9 mouse cellular contexts compared by ENCODE assay signal in the genomic region with DNA sequence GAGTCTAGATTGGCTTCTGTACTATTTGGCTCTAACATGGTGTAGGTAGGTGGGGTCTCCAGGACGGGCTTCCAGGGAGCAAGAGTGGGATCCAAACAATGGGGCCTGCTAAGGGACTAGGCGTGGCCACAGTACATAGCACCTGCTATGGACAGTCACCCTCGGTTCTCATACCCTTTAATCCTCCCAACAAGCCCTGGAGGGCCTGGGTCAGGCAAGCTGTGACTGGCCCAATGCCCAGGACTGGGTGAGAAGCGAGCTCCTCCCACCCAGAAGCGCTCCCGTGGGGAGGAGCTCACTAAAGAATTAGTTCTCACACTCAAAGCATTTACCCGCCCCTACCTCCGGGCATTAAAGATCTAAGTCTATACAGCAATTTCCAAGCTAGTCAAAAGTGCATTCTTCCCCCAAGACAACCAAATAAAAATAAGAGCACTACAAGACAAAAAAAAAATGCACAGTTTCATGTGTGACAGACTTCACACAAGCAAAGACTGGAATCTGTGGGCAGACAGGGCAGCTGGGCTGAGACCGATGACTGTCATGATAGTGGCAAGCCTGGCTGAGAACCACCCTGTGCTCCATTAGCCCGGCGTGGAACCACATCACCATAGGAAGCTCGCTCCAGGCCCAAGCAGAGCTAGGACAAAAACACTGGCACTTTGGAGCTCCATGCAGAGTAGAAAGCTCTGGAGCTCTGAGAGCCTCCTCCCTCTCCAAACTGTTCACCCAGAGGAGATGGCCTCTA. TPM values are rescaled to one million over a fixed set of nuclear protein-coding genes. Genes with fewer than 3 reads are reported as not detected.
DNase-seq lines count a peak whose midpoint lies in the region; ATAC-seq and TF ChIP-seq lines count a peak whose summit lies in the region.
"Had no signal": no experiment of that assay in that cellular context is flagged by ENCODE, and none has a peak within 500 bp of the region (broad histone marks: within the 10 kb centered on the region; RNA-seq: fewer than 3 reads in every experiment).

No protein-coding gene starts in this region.

- no peak overlapping the region for H3K4me3 ChIP-seq in heart, embryonic 16.5 days (ENCODE audit: low read length)
- no peak overlapping the region for H3K4me3 ChIP-seq in heart, adult 2 months
- H3K4me3 ChIP-seq in cortical plate, adult 2 months (ENCODE audit: insufficient read depth, low read length): no peak overlapping the region
- no peak overlapping the region for H3K4me3 ChIP-seq in intestine, embryonic 15.5 days (replicated peaks)
- H3K4me3 ChIP-seq: neural tube, embryonic 12.5 days had no signal

- peak; percentile 71 for ATAC-seq in heart, embryonic 16.5 days (replicated peaks; ENCODE audit: extremely low read depth, insufficient read depth, low FRiP score)
- peak; percentile 57 for ATAC-seq in intestine, embryonic 15.5 days
- ATAC-seq in erythroid progenitor cell, adult 5-6 weeks (replicated peaks; ENCODE audit: low FRiP score, poor library complexity, severe bottlenecking): no peak
- no peak for ATAC-seq in frontal cortex, adult (ENCODE audit: low TSS enrichment)

- H3K4me2 ChIP-seq in heart, embryonic 16.5 days (ENCODE audit: low read depth, low read length): no peak overlapping the region
- H3K4me2 ChIP-seq in intestine, embryonic 15.5 days (replicated peaks): peak overlapping the region; percentile 1; the same call in 1 of the 2 replicates
- H3K4me2 ChIP-seq: neural tube, embryonic 12.5 days had no signal

- no peaks in the 10 kb centered on the region for H3K27me3 ChIP-seq in heart, embryonic 16.5 days (ENCODE audit: control insufficient read depth, insufficient read depth, low read length)
- H3K27me3 ChIP-seq in heart, adult 2 months (ENCODE audit: control insufficient read depth, insufficient read depth, low read length): no peaks in the 10 kb centered on the region
- H3K27me3 ChIP-seq in intestine, embryonic 15.5 days (replicated peaks): no peaks in the 10 kb centered on the region

- TF ChIP-seq CTCF in heart, adult 2 months (IDR thresholded peaks at IDR 0.05): no peak
- TF ChIP-seq CTCF in cortical plate, adult 2 months (IDR thresholded peaks at IDR 0.05; ENCODE audit: extremely low read depth, insufficient read depth, low read length): no peak

- no peak for DNase-seq in heart, adult 2 months
- DNase-seq in lung, postnatal 25 days (ENCODE audit: low spot score): peak; percentile 56
- no peak for DNase-seq in spleen, postnatal 10 days (ENCODE audit: low spot score in 2 of 2)

- H3K9ac ChIP-seq in heart, embryonic 16.5 days (ENCODE audit: low read length): no peak overlapping the region
- no peak overlapping the region for H3K9ac ChIP-seq in heart, adult 2 months (ENCODE audit: low read depth, low read length)
- H3K9ac ChIP-seq in intestine, embryonic 15.5 days: no peak overlapping the region
- H3K9ac ChIP-seq: neural tube, embryonic 12.5 days had no signal

- 52% methylated on average over 12 of the region's 12 CpGs for WGBS in heart, embryonic 16.5 days
- WGBS in heart, adult 2 months: 55% methylated on average over 12 of the region's 12 CpGs
- 55% methylated on average over 12 of the region's 12 CpGs for WGBS in intestine, embryonic 15.5 days

- H3K4me1 ChIP-seq in heart, embryonic 16.5 days (ENCODE audit: control insufficient read depth, insufficient read depth, low read length): peaks cover 5% of the 10 kb centered on the region
- H3K4me1 ChIP-seq in heart, adult 2 months (ENCODE audit: control insufficient read depth, insufficient read depth, low read length): no peaks in the 10 kb centered on the region
- H3K4me1 ChIP-seq in cortical plate, adult 2 months (ENCODE audit: control insufficient read depth, insufficient read depth, low read length): no peaks in the 10 kb centered on the region
- peaks cover 34% of the 10 kb centered on the region for H3K4me1 ChIP-seq in intestine, embryonic 15.5 days (replicated peaks)

- H3K27ac ChIP-seq in heart, embryonic 16.5 days (ENCODE audit: low read length): peak overlapping the region; percentile 19; the same call in 1 of the 2 replicates
- H3K27ac ChIP-seq in heart, adult 2 months: no peak overlapping the region
- peak overlapping the region; percentile 18; the same call in 1 of the 2 replicates for H3K27ac ChIP-seq in cortical plate, adult 2 months (ENCODE audit: insufficient read depth, low read length)
- peak overlapping the region; percentile 36; the same call in 1 of the 2 replicates for H3K27ac ChIP-seq in intestine, embryonic 15.5 days
- H3K27ac ChIP-seq: neural tube, embryonic 12.5 days had no signal

- TF ChIP-seq POLR2A in heart, adult 2 months (IDR thresholded peaks at IDR 0.05; ENCODE audit: insufficient read depth, low read depth, low read length): no peak
- no peak for TF ChIP-seq POLR2A in cortical plate, adult 2 months (IDR thresholded peaks at IDR 0.05; ENCODE audit: extremely low read depth, insufficient read depth, low read length)

- no peaks in the 10 kb centered on the region for H3K36me3 ChIP-seq in heart, embryonic 16.5 days (ENCODE audit: control insufficient read depth, insufficient read depth)
- H3K36me3 ChIP-seq in heart, adult 2 months (ENCODE audit: control insufficient read depth, insufficient read depth, low read length): no peaks in the 10 kb centered on the region
- H3K36me3 ChIP-seq in intestine, embryonic 15.5 days: no peaks in the 10 kb centered on the region
- H3K36me3 ChIP-seq: neural tube, embryonic 12.5 days had no signal

- intact Hi-C loops in heart, adult 2 months (cut with DNase I): no loop called here

- H3K9me3 ChIP-seq in heart, embryonic 16.5 days (replicated peaks; ENCODE audit: control insufficient read depth, low read length): no peaks in the 10 kb centered on the region
- H3K9me3 ChIP-seq in intestine, embryonic 15.5 days: no peaks in the 10 kb centered on the region
- H3K9me3 ChIP-seq: neural tube, embryonic 12.5 days had no signal

- H3K79me2 ChIP-seq in heart, adult 2 months (replicated peaks; ENCODE audit: control insufficient read depth, insufficient read depth, low read length): no peaks in the 10 kb centered on the region

- no peak for TF ChIP-seq EP300 in heart, adult 2 months (IDR thresholded peaks at IDR 0.05; ENCODE audit: insufficient read depth, low read depth, low read length)

RNA-seq across cellular contexts. Expression of a gene that starts 23.0 kb away (rescaled TPM):
- 47.6 and 58.8 TPM in 2 replicates for polyA plus RNA-seq in heart, embryonic 16.5 days (2015; fragmentation: Nextera tagmentation; extraction: Ambion mirVana)
- total RNA-seq in heart, adult 2 months (2021): 10 to 100 TPM; 15.2 to 18.7 TPM
- polyA plus RNA-seq in heart, adult 2 months (2012; rRNA removed): 28.1 and 31.6 TPM in 2 replicates
- 35.2 and 45.3 TPM in 2 replicates for polyA plus RNA-seq in cortical plate, adult 2 months (2012; rRNA removed)
- polyA plus RNA-seq in intestine, embryonic 15.5 days (2015; fragmentation: Nextera tagmentation; extraction: Ambion mirVana): 106 and 127 TPM in 2 replicates
- total RNA-seq in erythroid progenitor cell, adult 5-6 weeks (2015; ENCODE audit: low replicate concordance): 310 and 373 TPM in 2 replicates
- total RNA-seq in erythroid progenitor cell, adult 5-6 weeks (2017; ENCODE audit: low replicate concordance): 342 and 415 TPM in 2 replicates

Comparison
In these comparisons a context has a peak if more than half of its experiments do, and no peak if none do; other contexts are left out.
1. ATAC-seq: peak in heart, embryonic 16.5 days (single experiment) and intestine, embryonic 15.5 days (single experiment); none in erythroid progenitor cell, adult 5-6 weeks (single experiment) and frontal cortex, adult (single experiment).